Mouse (Mus musculus): ENCODE measurements around the gene Tas2r113.
"Not testable (repeated sequence)": the region's sequence is repeated elsewhere in the genome, so short reads cannot be mapped to it uniquely, and the experiment has no call there.

The Tas2r113 gene

GRCm38 (mm10) chr6:132892711-132893110 is at the start of gene Tas2r113:
Gene Tas2r113, plus strand, starts transcription at chr6:132893011.
- no peak for DNase-seq (ENCODE audit: low read depth, low spot score)

DNA sequence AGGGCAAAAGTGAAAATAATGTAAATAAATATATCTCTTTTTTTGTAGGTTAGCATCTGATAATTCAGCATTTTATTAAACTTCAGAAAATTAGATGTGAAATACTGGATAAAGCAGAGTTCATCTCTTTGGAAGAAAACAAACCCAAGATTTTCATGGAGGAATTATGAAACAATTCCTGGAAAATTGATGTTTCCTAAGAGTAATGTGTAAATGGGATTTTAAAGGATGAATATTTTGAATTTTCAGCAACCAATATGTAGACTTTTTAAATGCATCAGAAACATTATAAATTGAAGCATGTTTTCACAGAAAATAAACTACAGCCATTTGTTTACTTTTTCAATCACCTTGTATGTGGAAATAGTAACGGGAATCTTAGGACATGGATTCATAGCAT is 46.0 kb upstream of the Tas2r113 start, which contains the start of gene Tas2r123:
Tas2r123 (plus strand) TSS at position 301 of the 400 bp plus-strand sequence.
- no peak for DNase-seq (ENCODE audit: low read depth, low spot score)

- DNase-seq (ENCODE audit: low read depth, low spot score), result no peak
Observed at GRCm38 (mm10) chr6:132855138-132855537, 37.7 kb upstream of the Tas2r113 start, which contains the start of gene Tas2r116. Gene Tas2r116, plus strand, starts transcription at chr6:132855438.

DNA sequence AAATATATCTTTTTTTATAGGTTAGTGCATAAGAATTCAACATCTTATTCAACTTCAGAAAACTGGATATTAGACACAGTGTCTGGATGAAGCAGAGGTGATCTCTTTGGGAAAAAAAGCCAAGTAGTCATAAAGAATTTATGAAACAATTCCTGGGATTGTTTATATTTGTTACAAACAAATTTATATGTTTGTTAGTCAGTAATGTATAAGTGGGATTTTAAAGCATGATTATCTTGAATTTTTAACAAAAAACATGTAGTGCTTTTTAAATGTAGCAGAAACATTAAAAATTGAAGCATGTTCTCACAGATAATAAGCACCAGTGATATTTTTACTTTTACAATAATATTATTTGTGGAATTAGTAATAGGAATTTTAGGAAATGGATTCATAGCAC is 25.1 kb upstream of the Tas2r113 start, which contains the start of gene Tas2r110:
Tas2r110 (plus strand) TSS at position 301 of the 400 bp plus-strand sequence.
- DNase-seq (ENCODE audit: low read depth, low spot score), result no peak

DNA sequence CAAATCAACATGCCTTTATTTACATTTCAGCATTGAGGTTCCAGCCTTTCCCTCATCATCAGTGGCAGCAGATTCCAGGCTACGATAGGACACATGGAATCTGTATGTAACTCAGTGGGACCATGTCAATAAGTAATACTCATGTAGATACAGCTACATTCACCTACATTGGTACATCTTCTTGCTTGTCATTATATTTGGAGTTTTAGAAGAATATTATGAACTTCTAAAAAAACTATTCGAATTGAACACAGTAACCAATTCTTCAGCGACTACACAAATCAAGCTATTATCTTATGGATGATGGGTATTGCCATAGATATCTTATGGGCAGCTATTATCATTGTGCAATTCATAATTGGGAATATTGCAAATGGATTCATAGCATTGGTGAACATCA is 16.5 kb downstream of the Tas2r113 start, which contains the start of gene Tas2r125:
Tas2r125 (plus strand) TSS at position 301 of the 400 bp plus-strand sequence.
- DNase-seq (ENCODE audit: low read depth, low spot score), result no peak

DNA sequence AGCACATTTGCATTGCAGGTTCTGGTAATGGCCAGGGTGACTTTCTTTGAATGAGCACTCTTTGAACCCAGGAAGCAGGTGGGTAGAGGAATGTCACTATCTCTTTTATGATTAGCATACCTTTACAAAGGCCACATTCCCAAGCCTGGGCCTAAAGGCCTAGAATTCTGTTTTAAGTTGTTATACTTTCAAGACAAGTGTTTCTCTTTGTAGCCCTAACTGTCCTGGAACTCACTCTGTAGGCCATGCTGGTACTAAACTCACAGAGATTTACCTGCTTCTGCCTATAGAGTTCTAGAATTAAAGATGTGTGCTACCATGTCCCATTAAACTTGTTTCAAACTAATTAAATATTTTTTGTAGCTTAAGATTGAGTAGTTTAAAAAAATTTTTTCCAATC is 48.6 kb downstream of the Tas2r113 start:
- not testable (repeated sequence) for DNase-seq (ENCODE audit: low read depth, low spot score)

Data from c-Kit-negative CD71-positive TER-119-positive erythroid progenitor cells, embryonic 14.5 days (primary cell).